Mouse (Mus musculus) stomach, postnatal 0 days (tissue): Measurements from ENCODE around the gene Sema3f. TPM values are rescaled to one million over a fixed set of nuclear protein-coding genes. Genes with fewer than 3 reads are reported as not detected.

Source experiments
- ATAC-seq: fragments of 200-750 bp; cut with Nextera tagmentation; 2 replicates; pipeline ENCODE4 v1.8.0; 2017; ENCODE audit not compliant: low FRiP score, low TSS enrichment
- DNase-seq: peaks from one replicate; pipeline ENCODE4 v3.0.0-alpha.2; 2016; ENCODE audit warnings: low spot score
- H3K27ac ChIP-seq: fragments of 300-500 bp; sonication (generic); replicated peaks from 2 replicates; pipeline ENCODE4 v1.5.1; 2014; ENCODE audit warnings: mild to moderate bottlenecking, control low read depth
- H3K27me3 ChIP-seq: fragments of 300-500 bp; sonication (generic); 2 replicates; pipeline ENCODE4 v1.6.1; 2014; ENCODE audit warnings: low read length; ENCODE audit not compliant: control insufficient read depth, insufficient read depth
- H3K36me3 ChIP-seq: fragments of 300-500 bp; sonication (generic); 2 replicates; pipeline ENCODE4 v1.6.1; 2014; ENCODE audit warnings: low read length, mixed read lengths; ENCODE audit not compliant: control insufficient read depth, insufficient read depth
- H3K4me1 ChIP-seq: fragments of 300-500 bp; sonication (generic); replicated peaks from 2 replicates; pipeline ENCODE4 v1.6.1; 2014; ENCODE audit warnings: antibody characterized with exemption; ENCODE audit not compliant: control insufficient read depth, insufficient read depth
- H3K4me2 ChIP-seq: fragments of 300-500 bp; sonication (generic); replicated peaks from 2 replicates; pipeline ENCODE4 v1.6.1; 2014; ENCODE audit warnings: low read depth, mild to moderate bottlenecking, control low read depth, moderate library complexity
- H3K4me3 ChIP-seq: fragments of 300-500 bp; sonication (generic); 2 replicates; pipeline ENCODE4 v1.5.1; 2014; ENCODE audit warnings: low read depth, low read length, control low read depth
- H3K9ac ChIP-seq: fragments of 300-500 bp; sonication (generic); 2 replicates; pipeline ENCODE4 v1.6.1; 2014; ENCODE audit warnings: mild to moderate bottlenecking, low read length, control low read depth, mixed read lengths
- H3K9me3 ChIP-seq: fragments of 300-500 bp; sonication (generic); 2 replicates; pipeline ENCODE4 v1.6.1; 2016; ENCODE audit warnings: low read length; ENCODE audit not compliant: control insufficient read depth
- CTCF ChIP-seq: IDR thresholded peaks from 2 replicates; pipeline ENCODE4 v1.5.1; 2016; ENCODE audit warnings: antibody characterized with exemption, low read depth, mild to moderate bottlenecking, moderate library complexity
- EP300 ChIP-seq: optimal IDR thresholded peaks from 2 replicates; pipeline ENCODE3; 2016; ENCODE audit warnings: antibody characterized with exemption
- WGBS: fragments of 180-500 bp; shearing (Covaris S2); extraction: QIAGEN DNeasy Blood & Tissue Kit; methylation state at CpG from one replicate; pipeline ENCODE4 v1.1.7; 2014; 5-methylcytosine and 5-hydroxymethylcytosine counted together
- polyA plus RNA-seq: library from polyadenylated mRNA; unstranded; fragments of >200 nt; fragmentation: Nextera tagmentation; extraction: Ambion mirVana; gene quantifications from 2 replicates; pipeline ENCODE4 v1.2.1, GENCODE M21; 2015

The Sema3f gene
- polyA plus RNA-seq, 1 experiment from 2014 or later, result 11.7 TPM

DNA sequence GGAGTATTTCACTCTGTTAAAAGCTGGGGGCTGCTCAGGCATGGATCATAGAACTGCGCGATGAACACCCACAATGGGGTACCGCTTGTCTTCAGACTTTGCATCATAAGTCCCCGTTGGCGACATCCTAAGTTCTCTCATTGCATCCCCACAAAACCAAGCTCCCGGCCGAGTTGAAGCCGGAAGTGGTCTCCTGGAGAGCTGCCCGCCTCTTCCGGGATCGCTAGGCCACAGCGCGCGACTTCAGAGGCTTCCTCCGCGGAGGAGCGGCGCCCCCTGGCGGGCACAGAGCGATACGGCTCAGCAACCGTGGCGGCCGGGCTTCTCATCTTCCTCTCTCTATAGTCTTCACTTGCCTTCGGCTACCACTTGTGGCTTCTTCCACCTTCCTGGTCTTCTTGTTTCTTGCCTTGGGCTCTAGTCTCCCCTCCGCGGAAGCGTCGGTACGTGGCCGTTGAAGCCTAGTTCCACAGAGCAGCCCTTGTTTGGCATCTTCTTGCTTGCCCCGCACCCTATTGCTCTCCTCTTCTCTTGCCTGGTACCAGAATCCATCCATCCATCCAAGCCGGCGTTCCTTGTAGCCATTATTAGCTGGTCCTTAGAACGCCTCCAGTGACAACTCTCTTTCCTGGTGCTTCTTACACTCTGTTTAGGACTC lies 65.7 kb downstream of the Sema3f start:
- ATAC-seq, result peak; percentile 83
- WGBS, result 4% methylated on average over 35 of the region's 35 CpGs
- TF ChIP-seq EP300 (no peak), CTCF (peak; percentile 99)
- H3K36me3 ChIP-seq, result no peaks in the 10 kb centered on the region
- H3K4me3 ChIP-seq, result peak overlapping the region; percentile 29
- peak overlapping the region; percentile 66 for H3K9ac ChIP-seq
- H3K9me3 ChIP-seq, result no peaks in the 10 kb centered on the region
- H3K4me1 ChIP-seq, result no peaks in the 10 kb centered on the region
- H3K27ac ChIP-seq, result peak overlapping the region; percentile 49; the same call in 1 of the 2 replicates
- no peaks in the 10 kb centered on the region for H3K27me3 ChIP-seq
- DNase-seq, result peak; percentile 92
- H3K4me2 ChIP-seq, result peak overlapping the region; percentile 59

DNA sequence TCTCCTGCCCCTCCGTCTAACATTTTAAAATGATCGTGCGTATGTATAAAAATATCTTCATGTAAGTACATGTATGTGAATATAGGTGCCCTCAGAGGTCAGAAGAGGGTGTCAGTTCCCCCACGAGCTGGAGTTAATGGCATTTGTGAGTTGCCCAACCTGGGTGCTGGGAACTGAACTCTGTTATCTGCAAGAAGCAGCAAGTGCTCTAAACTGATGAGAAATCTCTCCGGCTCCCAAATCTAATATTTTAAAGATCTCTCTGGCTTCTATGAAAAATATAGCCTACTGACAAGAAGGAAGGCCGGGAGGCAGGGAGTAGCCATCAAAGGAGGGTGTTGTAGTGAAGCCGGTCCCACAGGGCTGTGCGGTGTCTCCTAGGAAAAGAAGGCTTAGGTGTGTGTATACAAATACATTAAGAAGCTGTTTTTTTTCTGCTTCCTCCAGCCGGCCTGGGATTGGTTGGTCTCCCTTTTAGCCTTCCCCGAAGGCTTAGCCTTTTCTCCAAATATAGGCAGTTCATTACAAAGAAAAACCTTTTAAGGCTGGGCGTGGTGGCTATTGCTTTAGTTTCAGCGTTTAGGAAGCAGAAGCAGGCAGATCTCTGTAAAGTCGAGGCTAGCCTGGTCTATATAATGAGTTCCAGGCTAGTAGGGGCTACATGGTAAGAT lies 66.6 kb downstream of the Sema3f start:
- H3K4me1 ChIP-seq, result no peaks in the 10 kb centered on the region
- no peak for TF ChIP-seq EP300
- no peak for TF ChIP-seq CTCF
- no peak for DNase-seq
- no peak overlapping the region for H3K4me3 ChIP-seq
- no peaks in the 10 kb centered on the region for H3K27me3 ChIP-seq
- ATAC-seq, result no peak
- H3K4me2 ChIP-seq, result no peak overlapping the region
- 91% methylated on average over 13 of the region's 13 CpGs for WGBS
- H3K9me3 ChIP-seq, result no peaks in the 10 kb centered on the region
- no peaks in the 10 kb centered on the region for H3K36me3 ChIP-seq
- no peak overlapping the region for H3K9ac ChIP-seq
- no peak overlapping the region for H3K27ac ChIP-seq

DNA sequence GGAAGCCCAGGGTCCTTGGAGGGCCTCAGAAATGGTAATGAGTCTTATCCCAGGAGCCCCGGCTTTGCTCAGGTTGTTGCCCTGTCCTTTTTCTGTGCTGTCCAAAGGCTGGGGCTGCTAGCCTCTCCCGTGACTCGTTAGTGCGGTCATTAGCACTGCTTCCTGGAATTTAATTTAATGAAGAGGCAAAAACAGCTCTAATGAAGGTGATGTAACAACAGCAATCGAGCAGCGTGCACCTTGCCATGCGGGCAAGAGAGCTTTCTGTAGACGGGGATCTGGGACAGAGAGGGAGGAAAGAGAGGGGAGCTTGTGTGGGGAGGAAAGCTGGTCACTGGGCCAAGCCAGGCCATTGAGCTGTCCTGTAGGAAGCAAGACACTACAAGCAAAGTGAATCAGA lies 68.6 kb downstream of the Sema3f start:
- DNase-seq (no peak), ATAC-seq (no peak)
- H3K4me2 ChIP-seq, result no peak overlapping the region
- no peaks in the 10 kb centered on the region for H3K36me3 ChIP-seq
- H3K9me3 ChIP-seq, result no peaks in the 10 kb centered on the region
- no peaks in the 10 kb centered on the region for H3K27me3 ChIP-seq
- no peak overlapping the region for H3K4me3 ChIP-seq
- H3K27ac ChIP-seq, result no peak overlapping the region
- TF ChIP-seq EP300 (no peak), CTCF (no peak)
- H3K9ac ChIP-seq, result no peak overlapping the region
- H3K4me1 ChIP-seq, result no peaks in the 10 kb centered on the region
- 69% methylated on average over 8 of the region's 8 CpGs for WGBS

DNA sequence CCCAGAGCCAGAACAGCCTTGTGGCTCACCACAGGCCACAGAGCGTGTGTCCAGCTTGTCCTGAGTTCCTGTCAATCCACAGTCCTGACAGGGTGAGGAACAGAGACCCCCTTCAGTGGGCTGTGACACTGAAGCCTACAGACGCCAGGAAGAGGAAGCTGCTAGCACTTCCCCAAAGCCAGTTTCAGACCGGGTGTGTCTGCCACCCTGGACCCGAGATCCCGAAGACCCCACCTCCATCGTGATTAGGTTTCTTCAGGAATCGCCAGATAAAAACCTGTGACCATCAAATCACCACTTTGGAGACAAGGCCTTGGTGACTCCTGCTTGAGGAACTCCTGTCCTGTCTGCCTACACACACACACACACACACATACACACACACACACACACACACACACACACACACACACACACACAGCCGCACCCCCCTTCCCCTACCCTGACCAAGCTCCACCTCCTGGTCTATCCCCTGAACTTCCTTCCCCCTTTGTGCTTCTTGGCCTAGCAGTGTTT lies 70.0 kb downstream of the Sema3f start:
- H3K27ac ChIP-seq, result no peak overlapping the region; the same call in 1 of the 2 replicates
- H3K36me3 ChIP-seq, result no peaks in the 10 kb centered on the region
- DNase-seq (no peak), ATAC-seq (no peak)
- H3K27me3 ChIP-seq, result no peaks in the 10 kb centered on the region
- H3K4me3 ChIP-seq, result no peak overlapping the region
- H3K4me2 ChIP-seq, result no peak overlapping the region
- 46% methylated on average over 7 of the region's 8 CpGs for WGBS
- H3K9me3 ChIP-seq, result no peaks in the 10 kb centered on the region
- no peaks in the 10 kb centered on the region for H3K4me1 ChIP-seq
- H3K9ac ChIP-seq, result no peak overlapping the region
- TF ChIP-seq EP300 (no peak), CTCF (0 out of 2 replicates have a peak, but pooled peaks have one; percentile 13)

DNA sequence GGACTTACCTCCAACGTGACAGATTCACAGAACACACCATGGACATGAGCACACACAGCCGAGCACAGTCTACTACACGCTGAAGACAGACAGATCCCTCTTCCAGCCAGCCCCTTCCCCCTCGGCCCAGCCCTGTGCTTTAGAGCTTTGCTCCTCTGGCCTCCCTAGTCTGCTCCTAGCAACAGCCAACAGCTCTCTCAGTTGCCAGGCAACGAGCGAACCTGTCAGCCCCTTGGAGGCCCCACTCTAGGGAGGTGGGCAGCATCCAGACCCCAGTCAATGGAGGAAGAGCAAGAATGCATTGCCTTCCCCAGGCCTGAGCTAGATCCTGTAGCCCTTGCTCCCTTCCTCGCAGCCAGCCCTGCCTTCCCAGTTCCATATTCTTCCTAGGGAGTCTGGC lies 73.2 kb downstream of the Sema3f start:
- DNase-seq, result no peak
- Histone ChIP-seq H3K4me1 (peaks cover 8% of the 10 kb centered on the region), H3K9ac (no peak overlapping the region), H3K36me3 (no peaks in the 10 kb centered on the region), H3K4me3 (no peak overlapping the region), H3K4me2 (no peak overlapping the region), H3K9me3 (no peaks in the 10 kb centered on the region), H3K27me3 (no peaks in the 10 kb centered on the region), H3K27ac (no peak overlapping the region)
- no peak for TF ChIP-seq EP300
- no peak for TF ChIP-seq CTCF
- WGBS, result 36% methylated on average over 7 of the region's 7 CpGs
- ATAC-seq, result no peak
